Mouse (Mus musculus): Measurements from ENCODE around the gene Tmem132a. TPM values are rescaled to one million over a fixed set of nuclear protein-coding genes. Genes with fewer than 3 reads are reported as not detected.
A peak's percentile ranks its signal among the peaks of the same experiment; 100 is the strongest.

Gene Tmem132a
- polyA plus RNA-seq, 1 experiment from 2014 or later: 65.6 TPM

DNA sequence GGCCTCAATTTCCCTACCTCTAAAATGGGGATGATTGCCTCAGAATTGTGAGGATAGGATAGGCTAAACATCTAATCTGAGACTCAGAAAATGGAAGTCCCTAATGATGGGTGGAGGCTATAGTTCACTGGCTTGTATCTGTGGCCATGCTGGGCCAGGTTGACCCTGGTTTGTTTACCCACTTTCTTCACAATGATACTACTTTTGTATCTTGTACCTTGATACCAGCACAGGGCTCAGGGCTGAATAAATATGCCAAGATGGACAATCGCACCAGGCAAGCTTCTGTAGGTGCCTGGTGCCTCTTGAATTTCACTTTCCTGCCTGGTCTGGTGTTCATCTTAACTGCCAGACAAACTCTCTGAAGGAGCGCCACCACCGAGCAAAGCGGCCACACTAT is 47.2 kb downstream of the Tmem132a start:
- H3K27ac ChIP-seq: no peak overlapping the region
- H3K9me3 ChIP-seq: no peaks in the 10 kb centered on the region
- H3K27me3 ChIP-seq (replicated peaks): no peaks in the 10 kb centered on the region
- H3K9ac ChIP-seq: no peak overlapping the region
- H3K4me1 ChIP-seq: no peaks in the 10 kb centered on the region
- ATAC-seq (ENCODE audit: insufficient read depth, low FRiP score, low read depth): no peak
- H3K36me3 ChIP-seq: no peaks in the 10 kb centered on the region
- 90% methylated on average over 4 of the region's 4 CpGs for WGBS
- H3K4me3 ChIP-seq (replicated peaks): no peak overlapping the region
- no peak overlapping the region for H3K4me2 ChIP-seq

DNA sequence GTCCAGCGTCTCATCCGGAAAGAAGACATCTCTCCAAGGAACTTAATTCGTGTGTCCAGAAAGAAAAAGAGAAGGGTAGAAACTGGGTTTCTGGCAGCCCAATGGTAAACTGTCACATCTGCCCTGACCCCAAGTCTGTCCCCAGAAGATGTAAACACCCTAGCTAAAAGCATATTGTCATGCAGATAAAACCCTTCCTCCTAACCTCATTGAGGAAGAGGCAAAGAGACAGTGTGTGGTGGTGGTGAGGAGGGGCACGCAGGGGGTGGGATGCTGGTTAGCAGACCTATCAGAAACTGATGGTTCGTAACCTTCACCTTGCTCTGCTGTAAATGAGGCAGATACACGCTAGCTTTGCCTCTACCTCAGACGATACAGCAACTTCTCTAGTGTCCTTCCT is 48.4 kb downstream of the Tmem132a start:
- Histone ChIP-seq H3K27me3 (replicated peaks) (no peaks in the 10 kb centered on the region), H3K4me2 (no peak overlapping the region), H3K9ac (no peak overlapping the region), H3K9me3 (no peaks in the 10 kb centered on the region), H3K4me3 (replicated peaks) (no peak overlapping the region), H3K36me3 (no peaks in the 10 kb centered on the region), H3K4me1 (no peaks in the 10 kb centered on the region), H3K27ac (no peak overlapping the region)
- WGBS: 62% methylated on average over 7 of the region's 7 CpGs
- ATAC-seq (ENCODE audit: insufficient read depth, low FRiP score, low read depth): no peak

DNA sequence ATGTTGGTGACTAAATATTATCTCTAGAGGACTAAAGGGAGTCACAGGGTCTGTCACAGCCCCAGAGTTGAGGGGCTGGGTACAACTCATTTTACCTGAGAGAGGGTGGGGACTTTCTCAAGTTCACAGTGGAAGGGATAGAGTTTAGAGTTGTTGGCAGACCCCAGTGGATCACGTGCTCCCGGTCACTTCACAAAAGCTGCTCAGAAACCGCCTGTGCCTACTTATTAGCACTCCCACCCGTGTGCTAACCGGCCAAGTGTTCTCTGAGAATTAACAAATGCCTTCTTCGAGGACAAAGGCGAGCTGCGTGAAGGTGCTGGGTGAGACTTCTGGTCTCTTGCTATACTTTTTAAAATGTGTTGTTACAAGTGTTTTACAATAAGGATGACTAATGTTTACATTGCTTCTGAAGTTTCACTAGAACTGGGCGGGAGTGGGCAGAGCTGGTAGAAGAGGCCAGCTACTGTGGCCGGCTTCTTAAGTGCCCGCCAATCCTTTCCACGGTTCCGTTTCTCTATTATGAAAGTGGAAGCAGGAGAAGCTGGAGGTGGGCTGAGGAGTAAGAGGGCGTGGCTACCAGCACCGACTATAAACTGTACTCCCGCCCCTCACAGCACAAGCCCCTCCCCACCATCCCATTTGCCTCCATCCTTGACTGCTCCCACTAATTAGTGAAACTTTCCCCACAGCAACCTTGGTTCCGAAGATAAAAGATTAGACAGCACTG is 51.4 kb downstream of the Tmem132a start:
- Histone ChIP-seq H3K9ac (no peak overlapping the region), H3K4me1 (no peaks in the 10 kb centered on the region), H3K36me3 (no peaks in the 10 kb centered on the region), H3K9me3 (no peaks in the 10 kb centered on the region), H3K27me3 (replicated peaks) (no peaks in the 10 kb centered on the region), H3K27ac (peak overlapping the region; percentile 41), H3K4me2 (peak overlapping the region; percentile 32), H3K4me3 (replicated peaks) (0 out of 2 replicates have a peak overlapping the region, but pooled peaks have one; percentile 8)
- ATAC-seq (ENCODE audit: insufficient read depth, low FRiP score, low read depth): peak; percentile 78
- 22% methylated on average over 17 of the region's 17 CpGs for WGBS

DNA sequence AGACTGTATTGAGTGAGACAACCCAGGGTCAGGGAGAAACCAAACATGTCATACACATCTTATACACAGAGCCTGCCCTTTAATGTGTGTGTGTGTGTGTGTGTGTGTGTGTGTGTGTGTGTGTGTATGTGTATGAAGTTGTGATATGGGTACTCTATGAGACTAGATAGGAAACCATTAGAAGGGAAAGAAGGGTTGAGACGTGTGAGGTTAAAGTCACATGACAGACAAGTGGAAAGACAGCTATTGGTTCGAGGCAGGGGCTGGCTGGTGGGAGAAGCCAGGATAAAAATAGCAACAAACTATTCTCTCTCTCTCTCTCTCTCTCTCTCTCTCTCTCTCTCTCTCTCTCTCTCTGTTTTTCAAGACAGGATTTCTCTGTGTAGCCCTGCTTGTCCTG is 53.3 kb downstream of the Tmem132a start:
- 48% methylated on average over 2 of the region's 2 CpGs for WGBS
- no peaks in the 10 kb centered on the region for H3K4me1 ChIP-seq
- H3K9me3 ChIP-seq: no peaks in the 10 kb centered on the region

DNA sequence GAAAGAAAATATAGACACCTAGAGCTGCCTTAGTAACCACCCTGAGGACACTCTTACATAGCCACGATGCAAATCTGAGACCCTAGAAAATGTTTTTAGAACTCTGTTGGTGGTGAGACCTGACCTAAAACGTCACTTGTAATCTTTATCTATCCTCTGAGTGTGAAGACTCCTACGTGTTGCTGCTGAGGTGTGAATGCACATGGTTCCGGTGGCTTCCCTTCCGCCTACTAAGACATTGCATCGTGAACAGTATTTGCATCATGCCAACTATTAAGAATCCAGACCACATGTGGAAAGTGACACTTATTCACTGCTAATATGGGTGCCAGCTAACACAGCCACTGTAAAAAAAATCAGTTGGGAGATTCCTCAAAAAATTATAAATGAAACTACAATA is 53.9 kb downstream of the Tmem132a start:
- Histone ChIP-seq H3K4me3 (replicated peaks) (no peak overlapping the region), H3K9ac (no peak overlapping the region), H3K27ac (no peak overlapping the region), H3K4me2 (no peak overlapping the region), H3K27me3 (replicated peaks) (no peaks in the 10 kb centered on the region), H3K9me3 (no peaks in the 10 kb centered on the region), H3K4me1 (no peaks in the 10 kb centered on the region), H3K36me3 (no peaks in the 10 kb centered on the region)
- 84% methylated on average over 6 of the region's 6 CpGs for WGBS
- ATAC-seq (ENCODE audit: insufficient read depth, low FRiP score, low read depth): no peak

More for the DNA sequence above, 53.3 kb downstream of the Tmem132a start:
- H3K27me3 ChIP-seq (replicated peaks): no peaks in the 10 kb centered on the region
- no peak for ATAC-seq (ENCODE audit: insufficient read depth, low FRiP score, low read depth)
- no peak overlapping the region for H3K27ac ChIP-seq
- no peak overlapping the region for H3K4me2 ChIP-seq
- no peak overlapping the region for H3K4me3 ChIP-seq (replicated peaks)
- H3K9ac ChIP-seq: no peak overlapping the region
- H3K36me3 ChIP-seq: no peaks in the 10 kb centered on the region

DNA sequence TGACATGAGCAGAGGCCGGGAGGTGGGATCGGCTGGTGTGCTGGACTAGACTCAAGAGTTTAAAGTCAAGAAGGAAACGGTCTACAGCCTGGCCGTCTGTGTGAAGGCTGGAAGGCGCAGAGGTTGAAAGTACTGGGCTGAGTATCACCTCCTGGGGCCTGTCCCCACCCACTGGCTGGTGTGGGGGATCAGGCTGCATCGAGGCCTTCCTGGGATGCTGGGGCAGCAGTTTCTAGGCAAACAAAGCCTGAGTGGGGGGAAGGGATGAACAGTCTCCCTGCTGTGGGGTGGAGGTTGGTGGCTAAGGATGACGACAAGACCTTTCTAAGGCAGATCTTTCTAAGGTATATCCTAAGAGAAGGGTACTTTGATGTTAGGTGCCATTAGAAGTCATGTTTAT is 55.8 kb downstream of the Tmem132a start:
- H3K4me1 ChIP-seq: no peaks in the 10 kb centered on the region
- no peak overlapping the region for H3K4me3 ChIP-seq (replicated peaks)
- no peak for ATAC-seq (ENCODE audit: insufficient read depth, low FRiP score, low read depth)
- 58% methylated on average over 7 of the region's 7 CpGs for WGBS
- H3K27me3 ChIP-seq (replicated peaks): no peaks in the 10 kb centered on the region
- no peak overlapping the region for H3K9ac ChIP-seq
- no peaks in the 10 kb centered on the region for H3K36me3 ChIP-seq
- no peaks in the 10 kb centered on the region for H3K9me3 ChIP-seq
- no peak overlapping the region for H3K27ac ChIP-seq
- no peak overlapping the region for H3K4me2 ChIP-seq

DNA sequence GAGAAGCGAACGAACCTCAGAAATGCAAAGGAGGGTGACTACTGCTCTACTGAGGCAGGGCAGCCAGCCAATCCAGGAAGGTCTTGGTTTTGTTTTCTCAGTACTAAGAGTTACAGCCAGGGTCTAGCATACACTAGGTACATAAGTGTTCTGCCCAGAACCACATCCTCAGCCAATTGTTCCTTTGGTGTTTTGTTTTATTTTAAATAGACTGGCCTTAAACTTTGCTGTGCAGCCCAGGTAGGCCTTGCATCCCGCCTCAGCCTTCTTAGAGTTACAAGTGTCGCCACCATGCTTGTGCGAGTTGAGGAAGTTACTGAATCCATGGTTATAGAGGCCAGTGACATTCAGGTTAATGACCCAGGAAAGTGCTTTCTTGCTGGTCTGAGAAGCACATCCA is 56.7 kb downstream of the Tmem132a start:
- Histone ChIP-seq H3K27me3 (replicated peaks) (no peaks in the 10 kb centered on the region), H3K36me3 (no peaks in the 10 kb centered on the region), H3K4me2 (no peak overlapping the region), H3K4me3 (replicated peaks) (no peak overlapping the region), H3K4me1 (no peaks in the 10 kb centered on the region), H3K9me3 (no peaks in the 10 kb centered on the region), H3K9ac (no peak overlapping the region), H3K27ac (no peak overlapping the region)
- ATAC-seq (ENCODE audit: insufficient read depth, low FRiP score, low read depth): no peak
- WGBS: 92% methylated on average over 5 of the region's 5 CpGs

DNA sequence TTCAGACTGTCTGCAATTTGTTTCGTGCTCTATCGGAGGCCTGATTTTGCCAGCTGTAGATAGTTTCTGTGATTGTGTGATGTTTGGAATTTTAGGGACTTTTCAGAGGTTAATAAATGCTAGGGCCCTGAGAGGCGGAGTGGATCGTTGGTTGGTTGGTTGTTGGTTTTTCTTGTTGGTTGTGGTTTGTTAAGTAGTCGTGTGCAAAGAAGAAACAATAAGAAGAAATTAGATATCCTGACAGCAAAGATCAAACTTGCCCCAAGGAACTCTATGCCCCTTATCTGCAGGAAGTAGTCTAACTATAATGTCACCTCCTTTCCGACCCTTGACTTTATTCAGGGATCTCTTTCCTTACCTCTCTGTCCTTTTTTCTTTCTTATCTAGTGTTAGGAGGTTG is 58.3 kb downstream of the Tmem132a start:
- H3K36me3 ChIP-seq: no peaks in the 10 kb centered on the region
- no peak overlapping the region for H3K4me2 ChIP-seq
- no peaks in the 10 kb centered on the region for H3K27me3 ChIP-seq (replicated peaks)
- H3K9ac ChIP-seq: no peak overlapping the region
- H3K9me3 ChIP-seq: no peaks in the 10 kb centered on the region
- H3K4me1 ChIP-seq: no peaks in the 10 kb centered on the region
- no peak overlapping the region for H3K4me3 ChIP-seq (replicated peaks)
- no peak overlapping the region for H3K27ac ChIP-seq
- no peak for ATAC-seq (ENCODE audit: insufficient read depth, low FRiP score, low read depth)
- 74% methylated on average over 6 of the region's 6 CpGs for WGBS

DNA sequence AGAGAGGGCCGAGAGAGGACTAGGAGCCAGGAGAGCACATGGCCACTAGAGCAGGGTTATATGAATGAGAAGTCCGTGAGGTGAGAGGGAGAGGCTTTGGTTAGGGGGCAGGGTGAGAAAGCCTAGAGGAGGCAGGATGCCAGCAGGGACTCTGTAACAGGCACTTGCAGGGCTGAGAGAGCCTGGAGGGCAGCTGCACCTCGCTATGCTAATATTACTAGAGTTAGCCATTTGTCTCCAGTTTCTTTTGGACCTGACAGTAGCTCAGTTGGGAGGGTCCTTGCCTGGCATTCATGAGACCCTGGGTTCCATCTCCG is 59.6 kb downstream of the Tmem132a start:
- Histone ChIP-seq H3K27ac (no peak overlapping the region), H3K4me3 (replicated peaks) (no peak overlapping the region), H3K4me2 (no peak overlapping the region), H3K27me3 (replicated peaks) (no peaks in the 10 kb centered on the region), H3K36me3 (no peaks in the 10 kb centered on the region), H3K9me3 (no peaks in the 10 kb centered on the region), H3K4me1 (no peaks in the 10 kb centered on the region), H3K9ac (no peak overlapping the region)
- no peak for ATAC-seq (ENCODE audit: insufficient read depth, low FRiP score, low read depth)
- WGBS: 51% methylated on average over 4 of the region's 4 CpGs

DNA sequence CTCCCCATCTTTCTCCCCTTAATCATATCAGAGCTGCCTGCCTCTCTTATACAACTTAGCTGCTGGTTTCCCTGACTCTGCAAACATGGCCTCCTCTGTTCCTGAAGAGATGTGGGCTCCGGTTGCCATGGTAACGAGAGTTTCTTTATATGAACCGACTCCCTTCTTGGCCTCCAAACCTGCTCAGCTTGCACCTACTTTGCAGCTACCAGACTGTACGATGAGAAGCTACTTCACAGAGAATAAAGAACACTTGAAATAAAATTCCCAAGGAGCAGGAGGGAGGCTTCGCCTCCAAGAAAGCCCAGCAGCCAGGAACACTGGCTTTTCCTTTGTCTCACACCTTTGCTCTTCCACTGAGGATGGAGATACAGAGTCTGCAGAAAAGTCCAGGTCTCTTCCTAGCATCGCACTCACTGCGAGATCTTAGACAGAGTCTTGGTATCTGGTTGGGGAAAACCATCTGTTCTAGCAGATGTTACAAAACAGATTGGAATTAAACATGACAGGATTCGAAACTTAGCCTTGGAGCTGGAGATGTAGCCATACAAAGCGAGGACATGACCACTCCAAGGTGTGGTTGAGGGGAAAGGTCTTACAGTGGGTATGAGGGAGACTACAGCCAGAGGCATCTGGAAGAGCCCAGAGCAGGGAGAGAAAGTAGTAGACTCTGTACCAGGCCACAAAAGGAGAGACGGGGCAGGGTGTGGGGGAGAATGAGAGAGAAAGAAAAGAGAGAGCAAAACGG is 60.1 kb downstream of the Tmem132a start:
- no peaks in the 10 kb centered on the region for H3K4me1 ChIP-seq
- 70% methylated on average over 11 of the region's 11 CpGs for WGBS
- no peak overlapping the region for H3K4me2 ChIP-seq
- no peaks in the 10 kb centered on the region for H3K27me3 ChIP-seq (replicated peaks)
- H3K4me3 ChIP-seq (replicated peaks): no peak overlapping the region
- H3K9me3 ChIP-seq: no peaks in the 10 kb centered on the region
- no peak for ATAC-seq (ENCODE audit: insufficient read depth, low FRiP score, low read depth)
- no peaks in the 10 kb centered on the region for H3K36me3 ChIP-seq
- no peak overlapping the region for H3K9ac ChIP-seq
- no peak overlapping the region for H3K27ac ChIP-seq

DNA sequence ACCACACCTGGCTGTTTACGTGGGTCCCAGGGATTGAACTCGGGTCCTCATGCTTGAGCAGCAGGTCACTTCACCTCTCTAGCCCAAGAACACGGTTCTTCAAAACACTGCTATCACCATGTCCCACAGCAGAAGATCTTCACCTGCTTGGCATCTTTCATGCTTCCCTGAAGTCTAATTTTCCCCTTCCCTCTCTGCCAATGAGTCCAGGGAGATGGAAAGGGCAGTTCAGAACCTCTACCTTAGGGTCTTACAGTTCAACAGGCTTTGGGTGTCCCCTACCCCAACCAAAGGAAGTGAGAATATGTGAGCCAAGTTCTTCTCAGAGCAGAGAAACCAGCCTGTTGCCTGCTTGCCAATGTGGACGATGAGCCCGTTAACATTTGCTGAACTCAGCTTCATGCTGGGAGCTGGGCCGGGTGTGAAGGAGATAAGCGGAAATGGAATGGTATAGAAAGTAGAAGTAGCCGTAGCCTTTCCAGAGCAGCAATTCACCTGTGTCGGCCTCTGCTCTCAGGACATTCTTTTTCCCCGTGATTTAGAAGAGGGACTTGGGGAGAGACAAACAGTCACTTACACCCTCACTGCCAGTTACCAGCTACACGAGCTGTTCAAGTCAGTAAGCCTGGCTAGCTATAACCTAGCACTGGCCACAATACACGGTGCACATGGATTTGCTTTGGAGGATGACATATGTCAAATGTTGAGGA is 61.1 kb downstream of the Tmem132a start:
- no peak for ATAC-seq (ENCODE audit: insufficient read depth, low FRiP score, low read depth)
- 81% methylated on average over 12 of the region's 12 CpGs for WGBS

More for the DNA sequence above, 61.1 kb downstream of the Tmem132a start:
- no peaks in the 10 kb centered on the region for H3K4me1 ChIP-seq
- H3K9ac ChIP-seq: no peak overlapping the region
- no peaks in the 10 kb centered on the region for H3K36me3 ChIP-seq
- no peak overlapping the region for H3K4me3 ChIP-seq (replicated peaks)
- no peak overlapping the region for H3K4me2 ChIP-seq
- H3K9me3 ChIP-seq: no peaks in the 10 kb centered on the region
- H3K27me3 ChIP-seq (replicated peaks): no peaks in the 10 kb centered on the region
- no peak overlapping the region for H3K27ac ChIP-seq

Measured in stomach, embryonic 15.5 days (tissue).